Mouse (Mus musculus): ENCODE data around the gene Ergic3.

GRCm38 (mm10) chr2:155987131-155987530, 20.7 kb upstream of the Ergic3 start:
- TF ChIP-seq CTCF (IDR thresholded peaks at IDR 0.05; ENCODE audit: low read depth): no peak
- no peak for TF ChIP-seq EP300 (optimal IDR thresholded peaks at IDR 0.05)
